Mouse (Mus musculus) T-helper 17 cell (primary cell): Measurements from ENCODE around the gene Vps13a.
"Not testable (repeated sequence)": the region's sequence is repeated elsewhere in the genome, so short reads cannot be mapped to it uniquely, and the experiment has no call there.

Experiments
- in situ Hi-C, 2 experiments: fragments of 300-600 bp; cut with MboI, MseI; formaldehyde crosslinking; loops; 1 replicate in 1 of 2; 2 replicates in 1 of 2; pipeline ENCODE4 v1.15.1; 2025; ENCODE audit warnings: high pct_unique_total_duplicates in 2 of 2

Vps13a gene

GRCm38 (mm10) chr19:16780790-16781384 is at the start of gene Vps13a:
Gene Vps13a, minus strand, starts transcription at chr19:16780933.
- in situ Hi-C loops = loop anchor here in 1 of 2 experiments (10.0 kb wide), 1 partner anchor 604 kb away; no protein-coding TSS in a partner anchor

- in situ Hi-C loops = no loop called here
Observed at GRCm38 (mm10) chr19:16827657-16828056, 46.9 kb upstream of the Vps13a start.

GRCm38 (mm10) chr19:16825228-16825627 is 44.5 kb upstream of the Vps13a start:
- in situ Hi-C loops = no loop called here

- in situ Hi-C loops = no loop called here
Observed at GRCm38 (mm10) chr19:16814848-16815247, 34.1 kb upstream of the Vps13a start.

- in situ Hi-C loops = no loop called here
Observed at GRCm38 (mm10) chr19:16813306-16813705, 32.6 kb upstream of the Vps13a start.

- in situ Hi-C loops = no loop called here
Observed at GRCm38 (mm10) chr19:16812072-16812608, 31.4 kb upstream of the Vps13a start.

GRCm38 (mm10) chr19:16805102-16805501 is 24.4 kb upstream of the Vps13a start:
- in situ Hi-C loops = loop anchor here in 1 of 2 experiments (5.0 to 10.0 kb wide), 2 partner anchors 160 to 227 kb away; no protein-coding TSS in a partner anchor

- in situ Hi-C loops = loop anchor here (5.0 to 10.0 kb wide), 4 partner anchors 73 to 228 kb away; no protein-coding TSS in a partner anchor
Observed at GRCm38 (mm10) chr19:16804578-16804977, 23.8 kb upstream of the Vps13a start.

GRCm38 (mm10) chr19:16802707-16803106 is 22.0 kb upstream of the Vps13a start:
- in situ Hi-C loops = loop anchor here (5.0 to 10.0 kb wide), 4 partner anchors 75 to 230 kb away; no protein-coding TSS in a partner anchor

GRCm38 (mm10) chr19:16802123-16802522 is 21.4 kb upstream of the Vps13a start:
- in situ Hi-C loops = loop anchor here (5.0 to 10.0 kb wide), 4 partner anchors 75 to 230 kb away; no protein-coding TSS in a partner anchor

GRCm38 (mm10) chr19:16797923-16798322 is 17.2 kb upstream of the Vps13a start:
- in situ Hi-C loops = no loop called here

- in situ Hi-C loops = not testable (repeated sequence)
Observed at GRCm38 (mm10) chr19:16794486-16794885, 13.8 kb upstream of the Vps13a start.

GRCm38 (mm10) chr19:16789930-16790329 is 9.2 kb upstream of the Vps13a start:
- in situ Hi-C loops = loop anchor here in 1 of 2 experiments (10.0 kb wide), 1 partner anchor 595 kb away; no protein-coding TSS in a partner anchor

- in situ Hi-C loops = loop anchor here in 1 of 2 experiments (10.0 kb wide), 1 partner anchor 600 kb away; no protein-coding TSS in a partner anchor
Observed at GRCm38 (mm10) chr19:16784879-16785278, 4.1 kb upstream of the Vps13a start.

- in situ Hi-C loops = loop anchor here in 1 of 2 experiments (10.0 kb wide), 1 partner anchor 603 kb away; no protein-coding TSS in a partner anchor
Observed at GRCm38 (mm10) chr19:16781406-16782019, 780 bp upstream of the Vps13a start.

GRCm38 (mm10) chr19:16780251-16780783 is 416 bp downstream of the Vps13a start:
- in situ Hi-C loops = loop anchor here in 1 of 2 experiments (10.0 kb wide), 1 partner anchor 604 kb away; no protein-coding TSS in a partner anchor

GRCm38 (mm10) chr19:16779786-16780185 is 947 bp downstream of the Vps13a start:
- in situ Hi-C loops = loop anchor here (5.0 to 10.0 kb wide), 3 partner anchors 407 to 615 kb away; partner anchors contain the start of gene Rfk (in 1 of the 2)

- in situ Hi-C loops = loop anchor here (5.0 to 10.0 kb wide), 2 partner anchors 407 to 616 kb away; partner anchors contain the start of gene Rfk (in 1 of the 2)
Observed at GRCm38 (mm10) chr19:16779281-16779680, 1.5 kb downstream of the Vps13a start.

- in situ Hi-C loops = loop anchor here (5.0 to 10.0 kb wide), 2 partner anchors 406 to 616 kb away; partner anchors contain the start of gene Rfk (in 1 of the 2)
Observed at GRCm38 (mm10) chr19:16778578-16778977, 2.2 kb downstream of the Vps13a start.

GRCm38 (mm10) chr19:16777901-16778300 is 2.8 kb downstream of the Vps13a start:
- in situ Hi-C loops = loop anchor here (5.0 to 10.0 kb wide), 2 partner anchors 406 to 617 kb away; partner anchors contain the start of gene Rfk (in 1 of the 2)

GRCm38 (mm10) chr19:16777391-16777790 is 3.3 kb downstream of the Vps13a start:
- in situ Hi-C loops = loop anchor here (5.0 to 10.0 kb wide), 2 partner anchors 405 to 617 kb away; partner anchors contain the start of gene Rfk (in 1 of the 2)
